Mouse (Mus musculus) heart, embryonic 15.5 days (tissue): ENCODE data around the gene Letm1. TPM values are rescaled to one million over a fixed set of nuclear protein-coding genes. Genes with fewer than 3 reads are reported as not detected.
A peak's percentile ranks its signal among the peaks of the same experiment; 100 is the strongest.

ENCODE experiments used
- ATAC-seq: fragments of 200-750 bp; cut with Nextera tagmentation; replicated peaks from 2 replicates; pipeline ENCODE4 v1.8.0; 2017; ENCODE audit warnings: low read depth, moderate TSS enrichment; ENCODE audit not compliant: insufficient number of reproducible peaks, insufficient read depth, low FRiP score
- H3K27ac ChIP-seq: fragments of 300-500 bp; sonication (generic); 2 replicates; pipeline ENCODE4 v1.5.1; 2015; ENCODE audit warnings: mild to moderate bottlenecking, inconsistent platforms
- H3K27me3 ChIP-seq: fragments of 300-500 bp; sonication (generic); 2 replicates; pipeline ENCODE4 v1.6.1; 2015; ENCODE audit warnings: inconsistent platforms
- H3K36me3 ChIP-seq: fragments of 300-500 bp; sonication (generic); 2 replicates; pipeline ENCODE4 v1.6.1; 2015; ENCODE audit warnings: mild to moderate bottlenecking, inconsistent platforms
- H3K4me1 ChIP-seq: fragments of 300-500 bp; sonication (generic); replicated peaks from 2 replicates; pipeline ENCODE4 v1.6.1; 2015; ENCODE audit warnings: inconsistent platforms
- H3K4me2 ChIP-seq: fragments of 300-500 bp; sonication (generic); 2 replicates; pipeline ENCODE4 v1.6.1; 2015; ENCODE audit warnings: inconsistent platforms, mild to moderate bottlenecking, moderate library complexity
- H3K4me3 ChIP-seq: fragments of 300-500 bp; sonication (generic); 2 replicates; pipeline ENCODE4 v1.5.1; 2015; ENCODE audit warnings: mild to moderate bottlenecking, inconsistent platforms
- H3K9ac ChIP-seq: fragments of 300-500 bp; sonication (generic); 2 replicates; pipeline ENCODE4 v1.6.1; 2015; ENCODE audit warnings: mild to moderate bottlenecking, inconsistent platforms
- H3K9me3 ChIP-seq: fragments of 300-500 bp; sonication (generic); replicated peaks from 2 replicates; pipeline ENCODE4 v1.6.1; 2016; ENCODE audit warnings: inconsistent platforms
- WGBS: fragments of 180-500 bp; shearing (Covaris S2); methylation state at CpG from one replicate; pipeline ENCODE4 v1.1.7; 2015; ENCODE audit warnings: mixed read lengths; 5-methylcytosine and 5-hydroxymethylcytosine counted together
- polyA plus RNA-seq: library from polyadenylated mRNA; unstranded; fragments of >200 nt; fragmentation: Nextera tagmentation; extraction: Ambion mirVana; gene quantifications from 2 replicates; pipeline ENCODE4 v1.2.1, GENCODE M21; 2015

Gene Letm1
- polyA plus RNA-seq, 1 experiment from 2014 or later, result 40.5 TPM

GRCm38 (mm10) chr5:33694848-33695717, 87.5 kb downstream of the Letm1 start:
- Histone ChIP-seq H3K4me1 (peaks cover 45% of the 10 kb centered on the region), H3K9me3 (no peaks in the 10 kb centered on the region), H3K27ac (peak overlapping the region; percentile 8; the same call in 1 of the 2 replicates), H3K4me2 (peak overlapping the region; percentile 91), H3K27me3 (peaks cover 46% of the 10 kb centered on the region), H3K36me3 (no peaks in the 10 kb centered on the region), H3K9ac (peak overlapping the region; percentile 63), H3K4me3 (peak overlapping the region; percentile 52)
- ATAC-seq, result peak; percentile 43; the same call in 1 of the 2 replicates
- WGBS, result 4% methylated on average over 67 of the region's 71 CpGs

GRCm38 (mm10) chr5:33694461-33694847, 88.2 kb downstream of the Letm1 start:
- Histone ChIP-seq H3K4me3 (no peak overlapping the region), H3K9ac (no peak overlapping the region), H3K27ac (no peak overlapping the region), H3K4me2 (no peak overlapping the region), H3K9me3 (no peaks in the 10 kb centered on the region), H3K36me3 (no peaks in the 10 kb centered on the region), H3K4me1 (peaks cover 45% of the 10 kb centered on the region), H3K27me3 (peaks cover 41% of the 10 kb centered on the region)
- no peak for ATAC-seq
- WGBS, result 83% methylated on average over 9 of the region's 9 CpGs

GRCm38 (mm10) chr5:33692393-33692792, 90.2 kb downstream of the Letm1 start:
- Histone ChIP-seq H3K27ac (peak overlapping the region; percentile 24; the same call in 1 of the 2 replicates), H3K4me2 (peak overlapping the region; percentile 50), H3K4me3 (peak overlapping the region; percentile 18; the same call in 1 of the 2 replicates), H3K36me3 (no peaks in the 10 kb centered on the region), H3K9me3 (no peaks in the 10 kb centered on the region), H3K9ac (peak overlapping the region; percentile 22; the same call in 1 of the 2 replicates), H3K27me3 (peaks cover 29% of the 10 kb centered on the region), H3K4me1 (peaks cover 49% of the 10 kb centered on the region)
- WGBS, result 9% methylated on average over 24 of the region's 24 CpGs
- peak; percentile 28; the same call in 1 of the 2 replicates for ATAC-seq

GRCm38 (mm10) chr5:33689852-33690645, 92.6 kb downstream of the Letm1 start:
- H3K27ac ChIP-seq, result peak overlapping the region; percentile 35; the same call in 1 of the 2 replicates
- no peak overlapping the region for H3K4me2 ChIP-seq
- no peaks in the 10 kb centered on the region for H3K9me3 ChIP-seq
- H3K27me3 ChIP-seq, result peaks cover 11% of the 10 kb centered on the region
- no peaks in the 10 kb centered on the region for H3K36me3 ChIP-seq
- H3K4me3 ChIP-seq, result no peak overlapping the region
- H3K9ac ChIP-seq, result 0 out of 2 replicates have a peak overlapping the region, but pooled peaks have one; percentile 5
- 73% methylated on average over 11 of the region's 11 CpGs for WGBS
- ATAC-seq, result peak; percentile 57
- peaks cover 40% of the 10 kb centered on the region for H3K4me1 ChIP-seq

Other genes with a start within 250 kb of the Letm1 start
- 45.3 and 51.4 TPM in 2 replicates for gene Fam53a, start 153.2 kb downstream of the Letm1 start, polyA plus RNA-seq
- 0.74 and 1.0 TPM in 2 replicates for gene Gm9903, start 152.9 kb downstream of the Letm1 start, polyA plus RNA-seq
- 99.3 and 113 TPM in 2 replicates for gene Slbp, start 130.2 kb downstream of the Letm1 start, polyA plus RNA-seq
- gene Tacc3, start 124.7 kb downstream of the Letm1 start, polyA plus RNA-seq, result 107 and 117 TPM in 2 replicates
- 29.5 and 37.6 TPM in 2 replicates for gene Tmem129, start 124.4 kb downstream of the Letm1 start, polyA plus RNA-seq
- gene Fgfr3, start 61.1 kb downstream of the Letm1 start, polyA plus RNA-seq, result 4.0 and 9.1 TPM in 2 replicates
- gene Nsd2, start 37.9 kb upstream of the Letm1 start, polyA plus RNA-seq, result 25.3 and 28.3 TPM in 2 replicates
- 24.6 and 33.9 TPM in 2 replicates for gene Nelfa, start 153.6 kb upstream of the Letm1 start, polyA plus RNA-seq
- gene Gm1673, start 200.6 kb upstream of the Letm1 start, polyA plus RNA-seq, result 52.9 and 54.1 TPM in 2 replicates
- 0.47 and 0.70 TPM in 2 replicates for gene Nat8l, start 213.2 kb upstream of the Letm1 start, polyA plus RNA-seq